Mouse (Mus musculus) liver, embryonic 11.5 days (tissue): ENCODE measurements at regions not wholly inside any gene's neighbourhood (a gene's known extent, or its start where the extent isn't known, plus 50 kb on each side); places are given as distances from the start of the nearest gene placed in this dataset.

Experiments used
- ATAC-seq: fragments of 200-750 bp; cut with Nextera tagmentation; replicated peaks from 2 replicates; pipeline ENCODE4 v1.8.0; 2017; ENCODE audit warnings: moderate number of reproducible peaks, mild to moderate bottlenecking, moderate TSS enrichment, moderate library complexity; ENCODE audit not compliant: low FRiP score
- DNase-seq: peaks from one replicate; pipeline ENCODE4 v3.0.0-alpha.2; 2017; ENCODE audit warnings: low spot score
- H3K27ac ChIP-seq: fragments of 300-500 bp; sonication (generic); 2 replicates; pipeline ENCODE4 v1.5.1; 2014; ENCODE audit warnings: mild to moderate bottlenecking, low read depth, low read length, control low read depth
- H3K27me3 ChIP-seq: fragments of 300-500 bp; sonication (generic); replicated peaks from 2 replicates; pipeline ENCODE4 v1.6.1; 2014; ENCODE audit warnings: low read length, mixed read lengths; ENCODE audit not compliant: control insufficient read depth, insufficient read depth
- H3K36me3 ChIP-seq: fragments of 300-500 bp; sonication (generic); 2 replicates; pipeline ENCODE4 v1.6.1; 2014; ENCODE audit warnings: mild to moderate bottlenecking, low read length, moderate library complexity, mixed read lengths; ENCODE audit not compliant: control insufficient read depth, insufficient read depth
- H3K4me1 ChIP-seq: fragments of 300-500 bp; sonication (generic); replicated peaks from 2 replicates; pipeline ENCODE4 v1.6.1; 2014; ENCODE audit warnings: low read length, mixed read lengths; ENCODE audit not compliant: control insufficient read depth, insufficient read depth
- H3K4me2 ChIP-seq: fragments of 300-500 bp; sonication (generic); 2 replicates; pipeline ENCODE4 v1.6.1; 2014; ENCODE audit warnings: mild to moderate bottlenecking, control low read depth, moderate library complexity
- H3K4me3 ChIP-seq: fragments of 300-500 bp; sonication (generic); 2 replicates; pipeline ENCODE4 v1.5.1; 2014; ENCODE audit warnings: low read depth, low read length, control low read depth
- H3K9ac ChIP-seq: fragments of 300-500 bp; sonication (generic); 2 replicates; pipeline ENCODE4 v1.6.1; 2014; ENCODE audit warnings: low read depth, low read length, control low read depth
- H3K9me3 ChIP-seq: fragments of 300-500 bp; sonication (generic); 2 replicates; pipeline ENCODE4 v1.6.1; 2016; ENCODE audit warnings: low read length, inconsistent platforms, mixed read lengths; ENCODE audit not compliant: control insufficient read depth
- WGBS: fragments of 180-500 bp; shearing (Covaris S2); extraction: QIAGEN DNeasy Blood & Tissue Kit; methylation state at CpG from one replicate; pipeline ENCODE4 v1.1.7; 2014; 5-methylcytosine and 5-hydroxymethylcytosine counted together

GRCm38 (mm10) chr16:95647854-95648253, 54.0 kb upstream of the Ets2 start:
- WGBS = 13% methylated on average over 13 of the region's 13 CpGs
- Histone ChIP-seq H3K27ac (no peak overlapping the region), H3K9ac (no peak overlapping the region), H3K4me2 (no peak overlapping the region), H3K27me3 (no peaks in the 10 kb centered on the region), H3K9me3 (no peaks in the 10 kb centered on the region), H3K4me1 (no peaks in the 10 kb centered on the region; the same call in 1 of the 2 replicates), H3K36me3 (no peaks in the 10 kb centered on the region), H3K4me3 (no peak overlapping the region)
- DNase-seq = peak; percentile 64
- peak; percentile 49; the same call in 1 of the 2 replicates for ATAC-seq

- DNase-seq (no peak), ATAC-seq (no peak)
- no peak overlapping the region for H3K27ac ChIP-seq
- WGBS = 79% methylated on average over 15 of the region's 15 CpGs
- no peak overlapping the region for H3K4me2 ChIP-seq
- no peaks in the 10 kb centered on the region for H3K27me3 ChIP-seq
- H3K4me3 ChIP-seq = no peak overlapping the region
- no peaks in the 10 kb centered on the region for H3K36me3 ChIP-seq
- H3K9me3 ChIP-seq = no peaks in the 10 kb centered on the region
- H3K9ac ChIP-seq = no peak overlapping the region
- no peaks in the 10 kb centered on the region; the same call in 1 of the 2 replicates for H3K4me1 ChIP-seq
Measured at GRCm38 (mm10) chr16:95642784-95643590, 56.6 kb upstream of the Erg start.

GRCm38 (mm10) chr16:95640670-95641069, 54.3 kb upstream of the Erg start:
- Histone ChIP-seq H3K9ac (no peak overlapping the region), H3K36me3 (no peaks in the 10 kb centered on the region), H3K4me1 (no peaks in the 10 kb centered on the region), H3K9me3 (no peaks in the 10 kb centered on the region), H3K27me3 (no peaks in the 10 kb centered on the region), H3K4me3 (no peak overlapping the region), H3K27ac (no peak overlapping the region), H3K4me2 (no peak overlapping the region)
- no peak for DNase-seq
- ATAC-seq = no peak
- WGBS = 59% methylated on average over 3 of the region's 3 CpGs

GRCm38 (mm10) chr16:95639677-95640076, 53.3 kb upstream of the Erg start:
- H3K4me3 ChIP-seq = no peak overlapping the region
- H3K27ac ChIP-seq = no peak overlapping the region
- no peak overlapping the region for H3K4me2 ChIP-seq
- H3K4me1 ChIP-seq = no peaks in the 10 kb centered on the region
- H3K9ac ChIP-seq = no peak overlapping the region
- H3K27me3 ChIP-seq = no peaks in the 10 kb centered on the region
- ATAC-seq (no peak), DNase-seq (no peak)
- no peaks in the 10 kb centered on the region for H3K9me3 ChIP-seq
- 77% methylated on average over 3 of the region's 3 CpGs for WGBS
- no peaks in the 10 kb centered on the region for H3K36me3 ChIP-seq

- Histone ChIP-seq H3K4me2 (no peak overlapping the region), H3K4me3 (no peak overlapping the region), H3K9me3 (no peaks in the 10 kb centered on the region), H3K27ac (no peak overlapping the region), H3K9ac (no peak overlapping the region), H3K36me3 (no peaks in the 10 kb centered on the region), H3K4me1 (no peaks in the 10 kb centered on the region), H3K27me3 (no peaks in the 10 kb centered on the region)
- ATAC-seq = no peak
- DNase-seq = no peak
- WGBS = 66% methylated on average over 7 of the region's 7 CpGs
Measured at GRCm38 (mm10) chr16:95637850-95638249, 51.5 kb upstream of the Erg start.

GRCm38 (mm10) chr16:95636615-95637014, 50.2 kb upstream of the Erg start:
- WGBS = 65% methylated on average over 7 of the region's 7 CpGs
- H3K4me1 ChIP-seq = no peaks in the 10 kb centered on the region
- no peaks in the 10 kb centered on the region for H3K9me3 ChIP-seq
- no peak overlapping the region for H3K4me3 ChIP-seq
- H3K27me3 ChIP-seq = no peaks in the 10 kb centered on the region
- no peak overlapping the region for H3K4me2 ChIP-seq
- no peak overlapping the region for H3K27ac ChIP-seq
- H3K9ac ChIP-seq = no peak overlapping the region
- no peak for DNase-seq
- no peak for ATAC-seq
- no peaks in the 10 kb centered on the region for H3K36me3 ChIP-seq
